Mouse (Mus musculus): ENCODE measurements around the gene Lrrc46. TPM values are rescaled to one million over a fixed set of nuclear protein-coding genes. Genes with fewer than 3 reads are reported as not detected.

The Lrrc46 gene
- polyA plus RNA-seq, 1 experiment from 2014 or later: 0.35 TPM

- H3K27ac ChIP-seq: peak overlapping the region; percentile 62; the same call in 1 of the 2 replicates
- H3K36me3 ChIP-seq: no peaks in the 10 kb centered on the region
- DNase-seq (ENCODE audit: low spot score): no peak
- WGBS: 16% methylated on average over 8 of the region's 8 CpGs
- H3K4me1 ChIP-seq: peaks cover 53% of the 10 kb centered on the region
- H3K9me3 ChIP-seq: no peaks in the 10 kb centered on the region
- H3K27me3 ChIP-seq (ENCODE audit: insufficient read depth, poor library complexity, severe bottlenecking): peaks cover 85% of the 10 kb centered on the region
- H3K4me3 ChIP-seq: 0 out of 2 replicates have a peak overlapping the region, but pooled peaks have one; percentile 12
Measured at GRCm38 (mm10) chr11:96992722-96993311, 48.4 kb downstream of the Lrrc46 start.

DNA sequence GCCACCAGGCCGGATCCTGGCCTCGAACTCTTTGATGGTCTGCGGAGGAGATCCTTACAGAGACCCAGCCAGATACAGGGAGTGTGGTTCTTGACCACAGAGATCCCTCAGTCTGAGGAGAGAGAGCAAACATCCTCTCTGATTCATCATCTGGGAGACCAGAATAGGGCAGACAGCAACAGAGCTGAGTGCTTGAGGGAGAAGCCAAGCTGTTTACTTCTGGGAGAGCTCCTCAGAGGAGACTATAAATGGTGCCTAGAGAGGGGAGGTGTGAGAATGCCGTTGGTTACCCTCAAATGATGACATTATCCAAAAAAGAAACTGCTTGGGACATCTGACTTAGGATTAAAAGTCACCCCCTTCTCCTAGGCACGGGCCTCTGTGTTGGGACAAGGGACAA is 49.7 kb downstream of the Lrrc46 start:
- Histone ChIP-seq H3K36me3 (no peaks in the 10 kb centered on the region), H3K27ac (no peak overlapping the region; the same call in 1 of the 2 replicates), H3K4me1 (peaks cover 48% of the 10 kb centered on the region), H3K9me3 (no peaks in the 10 kb centered on the region), H3K27me3 (ENCODE audit: insufficient read depth, poor library complexity, severe bottlenecking) (peaks cover 85% of the 10 kb centered on the region), H3K4me3 (no peak overlapping the region)
- DNase-seq (ENCODE audit: low spot score): no peak
- 67% methylated on average over 5 of the region's 5 CpGs for WGBS

GRCm38 (mm10) chr11:96987873-96988655 is 53.1 kb downstream of the Lrrc46 start:
- no peak for DNase-seq (ENCODE audit: low spot score)
- H3K4me3 ChIP-seq: peak overlapping the region; percentile 40
- H3K4me1 ChIP-seq: peaks cover 34% of the 10 kb centered on the region
- no peaks in the 10 kb centered on the region for H3K36me3 ChIP-seq
- H3K27me3 ChIP-seq (ENCODE audit: insufficient read depth, poor library complexity, severe bottlenecking): peaks cover 85% of the 10 kb centered on the region
- H3K27ac ChIP-seq: peak overlapping the region; percentile 59
- H3K9me3 ChIP-seq: no peaks in the 10 kb centered on the region
- WGBS: 7% methylated on average over 31 of the region's 31 CpGs

DNA sequence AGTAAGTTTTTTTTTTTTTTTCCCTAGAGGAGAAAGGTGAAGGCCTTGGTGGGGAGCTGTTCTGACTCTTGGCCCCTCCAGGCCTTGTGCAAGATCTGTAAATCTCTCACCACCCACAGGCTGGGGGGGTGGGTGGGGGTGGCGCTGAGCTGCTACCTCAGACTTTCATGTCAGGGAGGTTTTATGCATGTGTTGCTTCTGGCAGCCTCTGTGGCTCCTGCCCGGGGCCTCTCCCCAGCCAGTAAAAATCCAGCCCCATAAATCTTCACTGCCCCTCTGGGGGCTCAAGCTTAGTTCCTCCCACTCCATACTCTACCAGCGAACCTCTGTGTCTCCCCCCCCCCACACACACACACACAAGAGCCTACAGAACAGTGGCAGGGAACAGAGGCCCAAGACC is 54.7 kb downstream of the Lrrc46 start:
- Histone ChIP-seq H3K36me3 (no peaks in the 10 kb centered on the region), H3K9me3 (no peaks in the 10 kb centered on the region), H3K27ac (no peak overlapping the region), H3K4me3 (no peak overlapping the region), H3K27me3 (ENCODE audit: insufficient read depth, poor library complexity, severe bottlenecking) (peaks cover 92% of the 10 kb centered on the region), H3K4me1 (peaks cover 25% of the 10 kb centered on the region)
- no peak for DNase-seq (ENCODE audit: low spot score)
- 49% methylated on average over 3 of the region's 3 CpGs for WGBS

DNA sequence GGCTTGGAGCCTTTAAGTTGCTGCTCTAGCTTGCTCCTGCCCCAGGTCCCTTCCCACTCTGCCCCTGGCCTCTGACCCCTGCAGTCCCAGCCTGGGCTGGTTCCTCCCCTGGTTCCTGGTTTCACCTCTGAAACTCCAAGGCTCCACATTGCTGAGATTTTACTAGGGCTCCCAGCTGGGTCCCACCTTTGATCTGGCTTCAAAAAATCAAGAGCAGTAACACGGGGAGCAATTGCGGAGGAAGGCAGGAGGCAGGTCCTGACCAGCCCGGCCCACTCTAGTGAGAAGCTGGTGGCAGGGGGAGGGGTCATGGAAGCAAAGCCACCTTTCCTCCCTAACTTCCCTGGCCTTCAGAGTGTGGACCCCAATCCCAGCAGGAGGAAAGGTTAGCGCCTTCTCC is 56.3 kb downstream of the Lrrc46 start:
- WGBS: 15% methylated on average over 4 of the region's 4 CpGs
- Histone ChIP-seq H3K9me3 (no peaks in the 10 kb centered on the region), H3K27ac (no peak overlapping the region), H3K36me3 (no peaks in the 10 kb centered on the region), H3K4me3 (no peak overlapping the region), H3K4me1 (peaks cover 21% of the 10 kb centered on the region), H3K27me3 (ENCODE audit: insufficient read depth, poor library complexity, severe bottlenecking) (peaks cover 86% of the 10 kb centered on the region)
- no peak for DNase-seq (ENCODE audit: low spot score)

Small RNA genes lying within 50 kb of the gene (microRNA-seq; reads per million reads assigned to microRNA genes)
- gene Mir8103: 1.8 reads per million

Other genes with a start within 250 kb of the Lrrc46 start
- 65.0 and 78.7 TPM in 2 replicates for gene Nfe2l1, start 211.4 kb downstream of the Lrrc46 start, polyA plus RNA-seq (2016; fragmentation: Nextera tagmentation; extraction: Ambion mirVana)
- gene Copz2, start 191.5 kb downstream of the Lrrc46 start, polyA plus RNA-seq (2016; fragmentation: Nextera tagmentation; extraction: Ambion mirVana): 86.6 and 90.1 TPM in 2 replicates
- 68.3 and 84.3 TPM in 2 replicates for gene Cdk5rap3, start 124.9 kb downstream of the Lrrc46 start, polyA plus RNA-seq (2016; fragmentation: Nextera tagmentation; extraction: Ambion mirVana)
- 0.90 and 1.5 TPM in 2 replicates for gene Prr15l, start 113.3 kb downstream of the Lrrc46 start, polyA plus RNA-seq (2016; fragmentation: Nextera tagmentation; extraction: Ambion mirVana)
- 69.3 and 72.6 TPM in 2 replicates for gene Pnpo, start 97.4 kb downstream of the Lrrc46 start, polyA plus RNA-seq (2016; fragmentation: Nextera tagmentation; extraction: Ambion mirVana)
- gene Sp2, start 58.4 kb downstream of the Lrrc46 start, polyA plus RNA-seq (2016; fragmentation: Nextera tagmentation; extraction: Ambion mirVana): 20.1 and 21.9 TPM in 2 replicates
- gene Sp6, start 28.0 kb downstream of the Lrrc46 start, polyA plus RNA-seq (2016; fragmentation: Nextera tagmentation; extraction: Ambion mirVana): 0.47 and 2.3 TPM in 2 replicates
- 21.3 and 30.0 TPM in 2 replicates for gene Scrn2, start 11.5 kb downstream of the Lrrc46 start, polyA plus RNA-seq (2016; fragmentation: Nextera tagmentation; extraction: Ambion mirVana)
- 82.7 and 93.1 TPM in 2 replicates for gene Mrpl10, start 153 bp upstream of the Lrrc46 start, polyA plus RNA-seq (2016; fragmentation: Nextera tagmentation; extraction: Ambion mirVana)
- gene Osbpl7, start 9.2 kb upstream of the Lrrc46 start, polyA plus RNA-seq (2016; fragmentation: Nextera tagmentation; extraction: Ambion mirVana): 6.5 and 9.4 TPM in 2 replicates
- gene Tbx21, start 73.9 kb upstream of the Lrrc46 start, polyA plus RNA-seq (2016; fragmentation: Nextera tagmentation; extraction: Ambion mirVana): 0.21 TPM in 1 of 2 replicates, not detected in the other
- gene Tbkbp1, start 110.1 kb upstream of the Lrrc46 start, polyA plus RNA-seq (2016; fragmentation: Nextera tagmentation; extraction: Ambion mirVana): 7.6 and 8.4 TPM in 2 replicates
- gene Kpnb1, start 146.5 kb upstream of the Lrrc46 start, polyA plus RNA-seq (2016; fragmentation: Nextera tagmentation; extraction: Ambion mirVana): 50.6 and 72.2 TPM in 2 replicates
- 83.9 and 90.7 TPM in 2 replicates for gene Npepps, start 239.2 kb upstream of the Lrrc46 start, polyA plus RNA-seq (2016; fragmentation: Nextera tagmentation; extraction: Ambion mirVana)

Measured in heart, embryonic 10.5 days (tissue).